Mouse (Mus musculus) heart, adult 2 months (tissue): Measurements from ENCODE around the gene Naa80. TPM values are rescaled to one million over a fixed set of nuclear protein-coding genes. Genes with fewer than 3 reads are reported as not detected.
A peak's percentile ranks its signal among the peaks of the same experiment; 100 is the strongest.

Experiments used
- DNase-seq, 2 experiments: peaks; one replicate each; pipeline ENCODE4 v3.0.0; 2021
- H3K27ac ChIP-seq: fragments of 200-600 bp; 2 replicates; pipeline ENCODE4 v1.8.1; 2022
- H3K27me3 ChIP-seq: fragments of 200-500 bp; 2 replicates; pipeline ENCODE4 v1.6.1; 2012; ENCODE audit warnings: mild to moderate bottlenecking, low read length, inconsistent platforms, mixed read lengths; ENCODE audit not compliant: control insufficient read depth, insufficient read depth
- H3K36me3 ChIP-seq: fragments of 200-500 bp; 2 replicates; pipeline ENCODE4 v1.6.1; 2012; ENCODE audit warnings: low read length, inconsistent platforms; ENCODE audit not compliant: control insufficient read depth, insufficient read depth
- H3K4me1 ChIP-seq: fragments of 200-500 bp; 2 replicates; pipeline ENCODE4 v1.6.1; 2011; ENCODE audit warnings: low read length; ENCODE audit not compliant: control insufficient read depth, insufficient read depth
- H3K4me3 ChIP-seq: fragments of 200-600 bp; 2 replicates; pipeline ENCODE4 v1.8.1; 2022
- H3K79me2 ChIP-seq: fragments of 200-500 bp; replicated peaks from 2 replicates; pipeline ENCODE4 v1.6.1; 2012; ENCODE audit warnings: mild to moderate bottlenecking, inconsistent platforms, low read length, moderate library complexity, mixed read lengths; ENCODE audit not compliant: control insufficient read depth, insufficient read depth
- H3K9ac ChIP-seq: fragments of 200-500 bp; 2 replicates; pipeline ENCODE4 v1.6.1; 2012; ENCODE audit warnings: low read depth, mild to moderate bottlenecking, control low read depth, inconsistent platforms, low read length, mixed read lengths
- CTCF ChIP-seq: fragments of 200-600 bp; IDR thresholded peaks from 2 replicates; pipeline ENCODE4 v1.8.1; 2022; ENCODE audit warnings: antibody characterized with exemption, mild to moderate bottlenecking, moderate library complexity
- EP300 ChIP-seq: fragments of 200-500 bp; IDR thresholded peaks from 2 replicates; pipeline ENCODE4 v1.6.1; 2011; ENCODE audit warnings: low read depth, low read length, control low read depth; ENCODE audit not compliant: insufficient read depth
- POLR2A ChIP-seq: fragments of 200-500 bp; IDR thresholded peaks from 2 replicates; pipeline ENCODE4 v1.6.1; 2011; ENCODE audit warnings: mild to moderate bottlenecking, low read depth, low read length, control low read depth; ENCODE audit not compliant: insufficient read depth
- WGBS: fragments of 180-500 bp; shearing (Covaris S2); methylation state at CpG from one replicate; pipeline ENCODE4 v1.1.7; 2018; 5-methylcytosine and 5-hydroxymethylcytosine counted together
- intact Hi-C: fragments of 180-260 bp; cut with DNase I; formaldehyde crosslinking; loops from one replicate; pipeline ENCODE4 v1.15.1; 2025
- polyA plus RNA-seq: library from polyadenylated mRNA; depleted of rRNA; stranded (reverse); fragments of >200 nt; gene quantifications from 2 replicates; pipeline ENCODE4 v1.2.3, GENCODE M21; 2012
- total RNA-seq, 2 experiments: library from RNA; stranded (reverse); gene quantifications; 2 replicates each; pipeline ENCODE4 v1.2.3; 2021

The Naa80 gene
- total and polyA plus RNA-seq, 3 experiments, result 14.9 to 45.4 (median 17.4) TPM

GRCm38 (mm10) chr9:107593101-107593976, 14.7 kb downstream of the Naa80 start:
- Histone ChIP-seq H3K27ac (peak overlapping the region; percentile 74), H3K4me3 (no peak overlapping the region), H3K79me2 (no peaks in the 10 kb centered on the region), H3K9ac (no peak overlapping the region), H3K27me3 (no peaks in the 10 kb centered on the region), H3K4me1 (peaks cover 9% of the 10 kb centered on the region), H3K36me3 (no peaks in the 10 kb centered on the region)
- WGBS, result 61% methylated on average over 11 of the region's 11 CpGs
- TF ChIP-seq EP300 (no peak), CTCF (no peak), POLR2A (0 out of 2 replicates have a peak, but pooled peaks have one; percentile 7)
- intact Hi-C loops, result no loop called here
- DNase-seq, result peak; percentile 57 to 77

- WGBS, result 62% methylated on average over 8 of the region's 8 CpGs
- H3K4me3 ChIP-seq, result no peak overlapping the region
- DNase-seq, result no peak
- H3K9ac ChIP-seq, result no peak overlapping the region
- intact Hi-C loops, result no loop called here
- no peak for TF ChIP-seq EP300
- no peak for TF ChIP-seq CTCF
- no peak for TF ChIP-seq POLR2A
- peaks cover 9% of the 10 kb centered on the region for H3K4me1 ChIP-seq
- H3K27me3 ChIP-seq, result no peaks in the 10 kb centered on the region
- no peaks in the 10 kb centered on the region for H3K36me3 ChIP-seq
- peak overlapping the region; percentile 74; the same call in 1 of the 2 replicates for H3K27ac ChIP-seq
- no peaks in the 10 kb centered on the region for H3K79me2 ChIP-seq
Measured at GRCm38 (mm10) chr9:107594281-107595062, 15.8 kb downstream of the Naa80 start.

- Histone ChIP-seq H3K79me2 (no peaks in the 10 kb centered on the region), H3K27me3 (no peaks in the 10 kb centered on the region), H3K27ac (peak overlapping the region; percentile 98), H3K36me3 (no peaks in the 10 kb centered on the region), H3K4me3 (peak overlapping the region; percentile 50), H3K9ac (peak overlapping the region; percentile 76), H3K4me1 (peaks cover 9% of the 10 kb centered on the region)
- intact Hi-C loops, result no loop called here
- 0 out of 2 replicates have a peak, but pooled peaks have one; percentile 34 for TF ChIP-seq EP300
- TF ChIP-seq CTCF, result no peak
- TF ChIP-seq POLR2A, result peak; percentile 72
- peak; percentile 82 for DNase-seq
- 45% methylated on average over 11 of the region's 11 CpGs for WGBS
Measured at GRCm38 (mm10) chr9:107596619-107597569, 18.2 kb downstream of the Naa80 start.

- H3K79me2 ChIP-seq, result no peaks in the 10 kb centered on the region
- no peak overlapping the region for H3K4me3 ChIP-seq
- no peaks in the 10 kb centered on the region for H3K36me3 ChIP-seq
- TF ChIP-seq EP300 (no peak), CTCF (no peak), POLR2A (no peak)
- no peak overlapping the region for H3K9ac ChIP-seq
- H3K27me3 ChIP-seq, result no peaks in the 10 kb centered on the region
- H3K4me1 ChIP-seq, result peaks cover 12% of the 10 kb centered on the region
- 78% methylated on average over 5 of the region's 5 CpGs for WGBS
- intact Hi-C loops, result no loop called here
- no peak overlapping the region for H3K27ac ChIP-seq
- DNase-seq, result no peak
Measured at GRCm38 (mm10) chr9:107598385-107598784, 19.7 kb downstream of the Naa80 start.

GRCm38 (mm10) chr9:107599433-107599832, 20.7 kb downstream of the Naa80 start:
- H3K4me1 ChIP-seq, result peaks cover 10% of the 10 kb centered on the region
- no peak overlapping the region for H3K9ac ChIP-seq
- no peaks in the 10 kb centered on the region for H3K27me3 ChIP-seq
- intact Hi-C loops, result no loop called here
- H3K79me2 ChIP-seq, result no peaks in the 10 kb centered on the region
- 88% methylated on average over 9 of the region's 9 CpGs for WGBS
- TF ChIP-seq EP300 (no peak), POLR2A (no peak), CTCF (no peak)
- no peak overlapping the region for H3K4me3 ChIP-seq
- no peak for DNase-seq
- H3K36me3 ChIP-seq, result no peaks in the 10 kb centered on the region
- no peak overlapping the region for H3K27ac ChIP-seq
